Mouse (Mus musculus) ovary, postnatal 36 days (tissue): ENCODE data around the gene Akap8.

Experiments
- DNase-seq: peaks from one replicate; pipeline ENCODE4 v3.0.0; 2022; ENCODE audit warnings: low spot score, mixed read lengths

Akap8 gene

GRCm38 (mm10) chr17:32283771-32284221, 37.2 kb downstream of the Akap8 start:
- peak; percentile 61 for DNase-seq

- DNase-seq: no peak
These were observed 37.7 kb downstream of the Akap8 start for GRCm38 (mm10) chr17:32283341-32283740.

- no peak for DNase-seq
These were observed 39.3 kb downstream of the Akap8 start for GRCm38 (mm10) chr17:32281611-32282310.

GRCm38 (mm10) chr17:32281126-32281525, 39.9 kb downstream of the Akap8 start:
- DNase-seq: no peak

GRCm38 (mm10) chr17:32280575-32280974, 40.5 kb downstream of the Akap8 start:
- DNase-seq: no peak

- no peak for DNase-seq
These were observed 43.8 kb downstream of the Akap8 start for GRCm38 (mm10) chr17:32277201-32277600.

- no peak for DNase-seq
These were observed 45.5 kb downstream of the Akap8 start for GRCm38 (mm10) chr17:32275568-32275967.

GRCm38 (mm10) chr17:32269151-32269550, 51.9 kb downstream of the Akap8 start:
- DNase-seq: no peak

- peak; percentile 14 for DNase-seq
These were observed 52.5 kb downstream of the Akap8 start for GRCm38 (mm10) chr17:32268540-32268960.

GRCm38 (mm10) chr17:32268096-32268495, 52.9 kb downstream of the Akap8 start:
- DNase-seq: no peak

- DNase-seq: no peak
These were observed 53.4 kb downstream of the Akap8 start for GRCm38 (mm10) chr17:32267617-32268016.

GRCm38 (mm10) chr17:32263672-32264071, 57.4 kb downstream of the Akap8 start:
- no peak for DNase-seq

GRCm38 (mm10) chr17:32262831-32263559, 58.0 kb downstream of the Akap8 start:
- DNase-seq: no peak

GRCm38 (mm10) chr17:32258869-32259268, 62.2 kb downstream of the Akap8 start:
- no peak for DNase-seq

GRCm38 (mm10) chr17:32257944-32258343, 63.1 kb downstream of the Akap8 start:
- DNase-seq: no peak

- no peak for DNase-seq
These were observed 63.6 kb downstream of the Akap8 start for GRCm38 (mm10) chr17:32257452-32257851.

- DNase-seq: no peak
These were observed 64.1 kb downstream of the Akap8 start for GRCm38 (mm10) chr17:32256896-32257295.
